Mouse (Mus musculus) embryonic facial prominence, embryonic 10.5 days (tissue): ENCODE results near the gene Csf1. TPM values are rescaled to one million over a fixed set of nuclear protein-coding genes. Genes with fewer than 3 reads are reported as not detected.

Experiments
- DNase-seq: peaks from one replicate; pipeline ENCODE4 v3.0.0-alpha.2; 2017; ENCODE audit warnings: low spot score
- H3K27ac ChIP-seq: fragments of 300-500 bp; sonication (generic); replicated peaks from 2 replicates; pipeline ENCODE4 v1.5.1; 2016; ENCODE audit warnings: mild to moderate bottlenecking
- H3K27me3 ChIP-seq: fragments of 300-500 bp; sonication (generic); replicated peaks from 2 replicates; pipeline ENCODE4 v1.6.1; 2016; ENCODE audit warnings: low read depth, mild to moderate bottlenecking; ENCODE audit not compliant: poor library complexity, severe bottlenecking
- H3K36me3 ChIP-seq: fragments of 300-500 bp; sonication (generic); replicated peaks from 2 replicates; pipeline ENCODE4 v1.6.1; 2016; ENCODE audit warnings: mild to moderate bottlenecking, moderate library complexity
- H3K4me1 ChIP-seq: fragments of 300-500 bp; sonication (generic); 2 replicates; pipeline ENCODE4 v1.6.1; 2016
- H3K4me3 ChIP-seq: fragments of 300-500 bp; sonication (generic); 2 replicates; pipeline ENCODE4 v1.5.1; 2016; ENCODE audit warnings: mild to moderate bottlenecking, moderate library complexity
- H3K9me3 ChIP-seq: fragments of 300-500 bp; sonication (generic); 2 replicates; pipeline ENCODE4 v1.6.1; 2016; ENCODE audit warnings: mild to moderate bottlenecking
- WGBS: fragments of 180-500 bp; shearing (Covaris S2); methylation state at CpG from one replicate; pipeline ENCODE4 v1.1.7; 2016; 5-methylcytosine and 5-hydroxymethylcytosine counted together
- polyA plus RNA-seq: library from polyadenylated mRNA; unstranded; fragments of >200 nt; fragmentation: Nextera tagmentation; extraction: Ambion mirVana; gene quantifications from 2 replicates; pipeline ENCODE4 v1.2.1, GENCODE M21; 2016

Gene Csf1
- polyA plus RNA-seq, 1 experiment from 2014 or later, result 3.8 TPM

DNA sequence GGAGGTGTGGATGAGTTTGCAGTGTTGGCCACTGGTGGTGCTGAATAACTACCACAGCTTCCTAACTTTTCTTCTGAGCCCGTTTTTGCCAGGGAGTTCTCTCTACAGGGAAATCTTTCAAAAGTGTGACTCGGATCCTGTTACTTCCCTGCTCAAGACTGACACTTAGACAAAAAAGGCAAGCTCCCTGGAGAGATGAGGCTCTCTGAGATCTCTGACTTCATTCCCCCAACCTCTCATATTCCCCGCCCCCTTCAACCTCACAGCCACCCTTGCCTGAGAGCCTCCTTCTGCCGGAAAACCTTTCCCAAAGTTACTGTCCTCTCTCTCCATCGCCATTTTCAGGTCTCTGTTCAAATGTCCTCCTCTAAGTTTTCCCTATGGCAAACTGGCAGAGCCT lies 14.8 kb upstream of the Csf1 start:
- no peak for DNase-seq
- H3K27ac ChIP-seq, result no peak overlapping the region
- no peak overlapping the region for H3K4me3 ChIP-seq
- 42% methylated on average over 5 of the region's 5 CpGs for WGBS
- H3K4me1 ChIP-seq, result peaks cover 23% of the 10 kb centered on the region
- no peaks in the 10 kb centered on the region for H3K9me3 ChIP-seq
- H3K36me3 ChIP-seq, result no peaks in the 10 kb centered on the region
- H3K27me3 ChIP-seq, result peaks cover 12% of the 10 kb centered on the region; the same call in 1 of the 2 replicates

DNA sequence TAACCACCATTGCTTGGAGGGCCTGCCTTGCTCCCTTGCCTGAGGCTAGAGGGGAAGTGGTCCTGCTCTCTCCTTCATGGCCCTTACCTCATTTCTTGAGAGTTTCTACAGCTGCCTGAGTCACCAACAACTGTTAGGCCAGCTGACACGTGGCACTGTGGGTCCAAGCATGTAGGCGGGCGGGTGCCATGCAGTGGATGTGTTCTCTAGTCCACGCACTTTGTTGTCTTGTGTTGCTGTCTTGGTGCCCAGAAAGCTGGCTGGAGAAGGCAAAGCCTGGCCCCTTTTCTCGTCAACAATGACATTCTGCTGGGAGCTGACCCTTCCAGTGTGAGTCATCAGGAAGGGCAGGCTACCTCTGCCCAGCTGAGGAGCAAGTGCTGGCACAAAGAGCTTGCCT lies 12.6 kb upstream of the Csf1 start:
- H3K36me3 ChIP-seq, result no peaks in the 10 kb centered on the region
- H3K27me3 ChIP-seq, result peaks cover 12% of the 10 kb centered on the region; the same call in 1 of the 2 replicates
- no peak overlapping the region for H3K4me3 ChIP-seq
- WGBS, result 80% methylated on average over 5 of the region's 5 CpGs
- peaks cover 28% of the 10 kb centered on the region for H3K4me1 ChIP-seq
- no peaks in the 10 kb centered on the region for H3K9me3 ChIP-seq
- H3K27ac ChIP-seq, result no peak overlapping the region
- no peak for DNase-seq

DNA sequence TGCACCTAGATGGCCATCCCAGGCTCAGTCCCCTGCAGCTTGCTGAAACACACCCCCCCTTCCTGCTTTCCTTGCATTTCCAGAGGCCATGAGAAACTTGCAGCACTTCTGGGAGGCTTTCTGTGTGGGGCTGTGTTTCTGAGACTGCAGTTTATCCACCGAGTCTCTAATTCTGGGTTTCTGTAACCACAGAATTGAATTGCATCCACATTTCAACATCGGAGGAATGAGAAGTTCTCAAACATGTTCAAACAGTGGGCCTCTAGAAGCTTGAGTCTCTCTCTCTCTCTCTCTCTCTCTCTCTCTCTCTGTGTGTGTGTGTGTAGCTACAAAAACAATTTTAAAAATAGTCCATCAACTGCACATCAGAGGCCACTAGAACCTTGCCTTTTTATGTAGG lies 9.4 kb upstream of the Csf1 start:
- 86% methylated on average over 2 of the region's 2 CpGs for WGBS
- no peak overlapping the region for H3K27ac ChIP-seq
- no peak overlapping the region for H3K4me3 ChIP-seq
- 0 out of 2 replicates have a peak, but pooled peaks cover 12% of the 10 kb centered on the region for H3K27me3 ChIP-seq
- no peaks in the 10 kb centered on the region for H3K9me3 ChIP-seq
- no peak for DNase-seq
- H3K36me3 ChIP-seq, result no peaks in the 10 kb centered on the region
- H3K4me1 ChIP-seq, result peaks cover 18% of the 10 kb centered on the region

DNA sequence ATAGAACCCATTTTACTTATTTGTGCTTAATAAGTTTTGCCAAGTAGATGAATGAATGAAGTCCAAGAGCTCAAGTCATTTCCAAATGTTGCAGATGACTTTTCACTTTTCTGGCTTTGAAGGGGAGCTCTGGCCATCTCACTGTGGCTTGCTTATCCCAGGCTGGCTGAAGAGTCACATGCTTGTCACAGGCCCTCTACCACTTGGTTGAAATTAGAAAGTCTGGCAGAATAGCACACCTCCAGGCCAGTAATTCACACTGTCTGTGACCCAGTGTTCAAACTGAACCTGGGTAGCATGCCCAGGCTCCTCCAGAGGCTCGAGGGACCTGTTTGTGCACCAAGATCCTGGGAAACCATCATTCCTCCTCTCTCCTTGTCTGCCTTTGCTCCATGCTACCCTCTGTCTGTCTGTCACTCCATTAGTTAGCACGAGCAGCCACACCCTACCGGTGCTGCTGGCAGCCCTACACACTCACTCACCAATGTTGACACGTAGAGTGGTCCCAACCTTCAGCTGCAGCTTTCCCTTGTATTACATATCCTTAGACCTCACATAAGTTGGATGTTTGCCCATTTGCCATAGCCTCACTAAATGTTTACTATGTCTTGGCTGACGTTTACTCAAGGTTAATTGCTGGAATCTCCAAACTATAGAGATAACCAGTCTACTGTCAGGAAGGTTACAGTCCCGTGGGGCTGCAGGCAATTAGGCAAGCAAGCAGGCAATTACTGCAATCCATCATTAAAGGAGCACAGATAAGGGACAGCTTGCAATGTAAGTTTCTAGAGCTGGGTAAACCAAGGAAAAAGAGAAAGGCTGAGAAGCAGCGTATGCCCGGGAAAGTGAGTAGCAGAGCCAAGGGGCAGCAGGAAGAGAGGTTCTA lies 8.1 kb upstream of the Csf1 start:
- H3K9me3 ChIP-seq, result no peaks in the 10 kb centered on the region
- H3K4me3 ChIP-seq, result no peak overlapping the region
- H3K27me3 ChIP-seq, result peaks cover 15% of the 10 kb centered on the region
- H3K4me1 ChIP-seq, result peaks cover 16% of the 10 kb centered on the region
- no peaks in the 10 kb centered on the region for H3K36me3 ChIP-seq
- 70% methylated on average over 8 of the region's 8 CpGs for WGBS
- DNase-seq, result no peak
- no peak overlapping the region for H3K27ac ChIP-seq

GRCm38 (mm10) chr3:107766804-107767203 lies 6.5 kb upstream of the Csf1 start:
- 67% methylated on average over 2 of the region's 2 CpGs for whole genome bisulfite sequencing
- Histone ChIP-seq H3K27ac (no peak overlapping the region), H3K4me3 (no peak overlapping the region), H3K9me3 (no peaks in the 10 kb centered on the region), H3K27me3 (peaks cover 23% of the 10 kb centered on the region), H3K36me3 (no peaks in the 10 kb centered on the region), H3K4me1 (peaks cover 16% of the 10 kb centered on the region)
- no peak for DNase-seq

- DNase-seq, result no peak
- Histone ChIP-seq H3K4me1 (peaks cover 16% of the 10 kb centered on the region), H3K27me3 (peaks cover 28% of the 10 kb centered on the region), H3K27ac (no peak overlapping the region), H3K4me3 (no peak overlapping the region), H3K9me3 (no peaks in the 10 kb centered on the region), H3K36me3 (no peaks in the 10 kb centered on the region)
- WGBS, result 78% methylated on average over 2 of the region's 2 CpGs
These were observed 5.7 kb upstream of the Csf1 start for GRCm38 (mm10) chr3:107765979-107766378.

GRCm38 (mm10) chr3:107763552-107763951 lies 3.3 kb upstream of the Csf1 start:
- H3K9me3 ChIP-seq, result no peaks in the 10 kb centered on the region
- no peak overlapping the region for H3K4me3 ChIP-seq
- no peaks in the 10 kb centered on the region for H3K36me3 ChIP-seq
- no peak overlapping the region for H3K27ac ChIP-seq
- H3K4me1 ChIP-seq, result peaks cover 34% of the 10 kb centered on the region
- 82% methylated on average over 4 of the region's 4 CpGs for WGBS
- DNase-seq, result no peak
- peaks cover 44% of the 10 kb centered on the region for H3K27me3 ChIP-seq

DNA sequence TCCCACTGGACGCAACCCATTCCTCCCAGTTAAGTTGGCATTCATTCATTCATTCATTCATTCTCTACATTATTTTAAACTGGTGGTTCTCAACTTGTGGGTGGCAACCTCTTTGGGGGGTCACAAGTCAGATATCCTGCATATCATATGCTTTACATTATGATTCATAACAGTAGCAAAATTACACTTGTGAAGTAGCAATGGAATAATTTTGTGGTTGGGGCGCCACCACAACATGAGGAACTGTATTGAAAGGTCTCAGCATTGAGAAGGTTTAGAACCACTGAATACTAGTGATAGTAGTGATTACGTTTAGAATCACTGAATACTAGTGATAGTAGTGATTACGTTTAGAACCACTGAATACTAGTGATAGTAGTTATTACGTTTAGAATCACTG lies 1.2 kb upstream of the Csf1 start:
- H3K9me3 ChIP-seq, result no peaks in the 10 kb centered on the region
- DNase-seq, result no peak
- H3K27me3 ChIP-seq, result peaks cover 56% of the 10 kb centered on the region
- 97% methylated on average over 5 of the region's 5 CpGs for WGBS
- H3K4me1 ChIP-seq, result peaks cover 28% of the 10 kb centered on the region
- H3K27ac ChIP-seq, result no peak overlapping the region
- H3K4me3 ChIP-seq, result no peak overlapping the region
- H3K36me3 ChIP-seq, result no peaks in the 10 kb centered on the region

DNA sequence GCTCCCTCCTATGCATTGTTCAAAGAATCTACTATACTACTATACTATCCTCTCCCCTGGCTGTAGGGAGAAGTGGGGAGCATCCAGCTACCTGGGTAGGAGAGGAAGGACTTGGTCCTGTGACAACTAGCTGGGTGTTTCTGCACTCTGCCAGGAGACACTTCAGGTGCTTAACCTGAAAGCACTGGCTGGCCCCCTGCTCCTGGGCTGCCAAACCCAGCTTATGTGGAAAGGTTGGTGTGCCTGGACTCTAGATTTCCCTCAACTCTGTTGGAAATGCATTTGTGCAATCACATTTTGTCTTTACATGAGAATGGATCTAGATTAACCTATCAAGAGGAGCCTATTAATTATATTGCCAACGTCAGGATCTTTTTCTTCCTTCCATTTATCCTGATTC lies 502 bp upstream of the Csf1 start:
- 69% methylated on average over 1 of the region's 1 CpGs for WGBS
- Histone ChIP-seq H3K9me3 (no peaks in the 10 kb centered on the region), H3K27ac (peak overlapping the region; percentile 93), H3K36me3 (no peaks in the 10 kb centered on the region), H3K4me3 (peak overlapping the region; percentile 84), H3K4me1 (peaks cover 27% of the 10 kb centered on the region), H3K27me3 (peaks cover 53% of the 10 kb centered on the region)
- DNase-seq, result no peak

GRCm38 (mm10) chr3:107758638-107759037 lies 1.6 kb downstream of the Csf1 start:
- H3K27me3 ChIP-seq, result peaks cover 41% of the 10 kb centered on the region
- no peaks in the 10 kb centered on the region for H3K36me3 ChIP-seq
- no peak overlapping the region for H3K27ac ChIP-seq
- peak overlapping the region; percentile 84; the same call in 1 of the 2 replicates for H3K4me3 ChIP-seq
- no peaks in the 10 kb centered on the region for H3K9me3 ChIP-seq
- DNase-seq, result peak; percentile 32
- WGBS, result 24% methylated on average over 3 of the region's 3 CpGs
- H3K4me1 ChIP-seq, result peaks cover 24% of the 10 kb centered on the region

GRCm38 (mm10) chr3:107758176-107758575 lies 2.1 kb downstream of the Csf1 start:
- H3K9me3 ChIP-seq, result no peaks in the 10 kb centered on the region
- peaks cover 24% of the 10 kb centered on the region for H3K4me1 ChIP-seq
- WGBS, result 78% methylated on average over 2 of the region's 2 CpGs
- DNase-seq, result no peak
- H3K36me3 ChIP-seq, result peaks cover 4% of the 10 kb centered on the region; the same call in 1 of the 2 replicates
- peaks cover 41% of the 10 kb centered on the region for H3K27me3 ChIP-seq
- no peak overlapping the region for H3K27ac ChIP-seq
- H3K4me3 ChIP-seq, result 0 out of 2 replicates have a peak overlapping the region, but pooled peaks have one; percentile 84

- H3K9me3 ChIP-seq, result no peaks in the 10 kb centered on the region
- DNase-seq, result no peak
- H3K27me3 ChIP-seq, result peaks cover 40% of the 10 kb centered on the region
- no peak overlapping the region for H3K4me3 ChIP-seq
- 87% methylated on average over 5 of the region's 5 CpGs for WGBS
- peaks cover 9% of the 10 kb centered on the region; the same call in 1 of the 2 replicates for H3K36me3 ChIP-seq
- H3K27ac ChIP-seq, result no peak overlapping the region
- peaks cover 24% of the 10 kb centered on the region for H3K4me1 ChIP-seq
These were observed 2.7 kb downstream of the Csf1 start for GRCm38 (mm10) chr3:107757365-107758129.
